Mouse (Mus musculus) kidney, embryonic 16.5 days (tissue): ENCODE results near the gene Ppp2r5b. TPM values are rescaled to one million over a fixed set of nuclear protein-coding genes. Genes with fewer than 3 reads are reported as not detected.
A peak's percentile ranks its signal among the peaks of the same experiment; 100 is the strongest.

Experiments used
- ATAC-seq: fragments of 200-750 bp; cut with Nextera tagmentation; 2 replicates; pipeline ENCODE4 v1.8.0; 2017; ENCODE audit warnings: moderate TSS enrichment; ENCODE audit not compliant: low FRiP score, low TSS enrichment
- H3K27ac ChIP-seq: fragments of 300-500 bp; sonication (generic); 2 replicates; pipeline ENCODE4 v1.5.1; 2014; ENCODE audit warnings: low read length
- H3K27me3 ChIP-seq: fragments of 300-500 bp; sonication (generic); 2 replicates; pipeline ENCODE4 v1.6.1; 2014; ENCODE audit warnings: low read length, control low read depth, mixed read lengths; ENCODE audit not compliant: insufficient read depth
- H3K36me3 ChIP-seq: fragments of 300-500 bp; sonication (generic); 2 replicates; pipeline ENCODE4 v1.6.1; 2014; ENCODE audit warnings: low read length, control low read depth, mixed read lengths; ENCODE audit not compliant: insufficient read depth
- H3K4me1 ChIP-seq: fragments of 300-500 bp; sonication (generic); 2 replicates; pipeline ENCODE4 v1.6.1; 2014; ENCODE audit warnings: low read length, control low read depth, mixed read lengths; ENCODE audit not compliant: insufficient read depth
- H3K4me2 ChIP-seq: fragments of 300-500 bp; sonication (generic); replicated peaks from 2 replicates; pipeline ENCODE4 v1.6.1; 2014; ENCODE audit warnings: low read depth, low read length
- H3K4me3 ChIP-seq: fragments of 300-500 bp; sonication (generic); 2 replicates; pipeline ENCODE4 v1.5.1; 2014; ENCODE audit warnings: mild to moderate bottlenecking, low read length
- H3K9ac ChIP-seq: fragments of 300-500 bp; sonication (generic); replicated peaks from 2 replicates; pipeline ENCODE4 v1.6.1; 2014; ENCODE audit warnings: low read length
- H3K9me3 ChIP-seq: fragments of 300-500 bp; sonication (generic); 2 replicates; pipeline ENCODE4 v1.6.1; 2016; ENCODE audit warnings: low read length, control low read depth
- WGBS: fragments of 180-500 bp; shearing (Covaris S2); extraction: QIAGEN DNeasy Blood & Tissue Kit; methylation state at CpG from one replicate; pipeline ENCODE4 v1.1.7; 2014; 5-methylcytosine and 5-hydroxymethylcytosine counted together
- polyA plus RNA-seq: library from polyadenylated mRNA; unstranded; fragments of >200 nt; fragmentation: Nextera tagmentation; extraction: Ambion mirVana; gene quantifications from 2 replicates; pipeline ENCODE4 v1.2.1, GENCODE M21; 2015

The Ppp2r5b gene
- polyA plus RNA-seq, 1 experiment from 2014 or later, result 27.5 TPM

- Histone ChIP-seq H3K36me3 (peaks cover 25% of the 10 kb centered on the region; the same call in 1 of the 2 replicates), H3K4me2 (no peak overlapping the region), H3K27ac (no peak overlapping the region), H3K4me1 (0 out of 2 replicates have a peak, but pooled peaks cover 2% of the 10 kb centered on the region), H3K9ac (no peak overlapping the region), H3K27me3 (no peaks in the 10 kb centered on the region), H3K4me3 (no peak overlapping the region), H3K9me3 (no peaks in the 10 kb centered on the region)
- 86% methylated on average over 14 of the region's 14 CpGs for WGBS
- no peak for ATAC-seq
Observed at GRCm38 (mm10) chr19:6226763-6227162, 8.9 kb downstream of the Ppp2r5b start.

DNA sequence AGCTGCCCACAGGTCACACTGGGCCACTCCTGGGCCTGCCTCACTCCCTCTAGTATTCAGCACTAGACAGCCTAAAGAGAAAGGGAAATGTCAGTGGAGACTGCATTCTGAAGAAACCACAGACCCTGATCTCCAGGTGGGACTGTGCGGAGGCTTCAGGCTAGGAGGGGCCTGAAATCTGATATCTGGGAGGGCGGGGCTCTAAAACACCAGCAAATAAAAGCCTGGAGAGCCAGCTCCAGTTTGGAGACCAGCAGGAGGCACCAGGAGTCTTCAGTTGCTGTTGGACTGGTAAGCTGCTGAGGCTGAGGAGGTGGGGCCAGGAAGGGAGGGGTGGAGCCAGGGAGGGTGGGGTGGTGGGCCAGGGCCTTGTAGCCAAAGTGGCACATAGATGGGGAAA, 9.5 kb downstream of the Ppp2r5b start, which contains the start of gene Gpha2:
TSS of gene Gpha2 (plus strand) at position 246 of the 400 bp plus-strand sequence.
- WGBS, result 11% methylated on average over 2 of the region's 2 CpGs
- no peak within 1 kb of the TSS for H3K27ac ChIP-seq

DNA sequence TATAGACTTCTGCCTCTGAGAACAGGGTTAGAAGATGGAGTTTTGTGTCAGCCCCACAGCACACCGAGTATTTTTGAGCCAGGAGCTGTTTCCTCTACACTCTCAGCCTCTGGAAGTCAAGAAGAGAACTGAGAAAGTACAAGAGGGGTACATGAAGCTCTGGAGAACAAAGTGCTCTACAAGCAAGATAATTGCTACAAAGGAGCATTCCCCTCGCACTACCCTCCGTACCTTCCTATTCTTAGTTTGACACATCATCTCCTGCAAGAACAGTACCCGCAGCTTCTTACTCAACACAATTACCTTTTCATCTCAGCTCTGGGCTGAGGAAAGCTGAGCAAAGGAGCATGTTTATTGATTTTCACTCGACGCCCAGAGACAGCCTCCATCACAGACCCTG, 17.1 kb downstream of the Ppp2r5b start:
- Histone ChIP-seq H3K9ac (no peak overlapping the region), H3K4me3 (no peak overlapping the region), H3K4me1 (no peaks in the 10 kb centered on the region), H3K9me3 (no peaks in the 10 kb centered on the region), H3K36me3 (no peaks in the 10 kb centered on the region), H3K4me2 (no peak overlapping the region), H3K27ac (no peak overlapping the region), H3K27me3 (no peaks in the 10 kb centered on the region)
- no peak for ATAC-seq
- 77% methylated on average over 6 of the region's 6 CpGs for WGBS

More for the DNA sequence above, 9.5 kb downstream of the Ppp2r5b start, which contains the start of gene Gpha2:
- 0 out of 2 replicates have a peak, but pooled peaks cover 2% of the 10 kb centered on the region for H3K4me1 ChIP-seq
- no peak within 1 kb of the TSS for H3K9ac ChIP-seq
- no peaks in the 10 kb centered on the region for H3K9me3 ChIP-seq
- H3K4me3 ChIP-seq, result no peak within 1 kb of the TSS
- peaks cover 25% of the 10 kb centered on the region; the same call in 1 of the 2 replicates for H3K36me3 ChIP-seq
- H3K27me3 ChIP-seq, result no peaks in the 10 kb centered on the region
- no peak within 1 kb of the TSS for H3K4me2 ChIP-seq
- peak; percentile 55; the same call in 1 of the 2 replicates for ATAC-seq

- 45% methylated on average over 6 of the region's 6 CpGs for WGBS
Observed at GRCm38 (mm10) chr19:6216046-6216705, 19.5 kb downstream of the Ppp2r5b start.

DNA sequence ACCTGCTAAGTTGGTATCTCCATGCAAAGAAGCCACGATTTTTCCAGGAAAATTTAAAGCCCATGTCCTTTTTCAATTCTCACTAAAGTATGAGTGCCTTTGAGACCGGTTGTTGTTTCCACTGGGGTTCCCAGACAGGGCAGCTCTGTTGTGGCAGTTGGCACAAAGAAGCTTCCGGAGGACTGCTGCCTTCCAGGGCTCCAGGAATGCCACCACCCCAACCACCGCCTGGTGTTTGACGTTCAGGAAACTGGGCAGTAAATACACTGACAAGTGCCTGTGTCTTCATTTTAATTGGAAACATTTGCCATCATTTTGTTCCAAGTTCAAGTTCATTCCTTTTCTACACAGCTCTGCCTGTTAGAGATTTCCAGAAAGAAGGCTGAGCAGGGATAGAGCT, 29.0 kb downstream of the Ppp2r5b start:
- H3K4me2 ChIP-seq, result no peak overlapping the region
- H3K36me3 ChIP-seq, result no peaks in the 10 kb centered on the region
- no peaks in the 10 kb centered on the region for H3K27me3 ChIP-seq
- H3K4me1 ChIP-seq, result no peaks in the 10 kb centered on the region
- ATAC-seq, result no peak
- H3K9ac ChIP-seq, result no peak overlapping the region
- H3K9me3 ChIP-seq, result no peaks in the 10 kb centered on the region
- no peak overlapping the region for H3K27ac ChIP-seq
- H3K4me3 ChIP-seq, result no peak overlapping the region
- WGBS, result 76% methylated on average over 5 of the region's 5 CpGs

More at GRCm38 (mm10) chr19:6216046-6216705, 19.5 kb downstream of the Ppp2r5b start:
- Histone ChIP-seq H3K27ac (no peak overlapping the region), H3K36me3 (no peaks in the 10 kb centered on the region), H3K4me1 (no peaks in the 10 kb centered on the region), H3K27me3 (no peaks in the 10 kb centered on the region), H3K9ac (no peak overlapping the region), H3K9me3 (no peaks in the 10 kb centered on the region), H3K4me2 (no peak overlapping the region), H3K4me3 (no peak overlapping the region)
- ATAC-seq, result no peak

DNA sequence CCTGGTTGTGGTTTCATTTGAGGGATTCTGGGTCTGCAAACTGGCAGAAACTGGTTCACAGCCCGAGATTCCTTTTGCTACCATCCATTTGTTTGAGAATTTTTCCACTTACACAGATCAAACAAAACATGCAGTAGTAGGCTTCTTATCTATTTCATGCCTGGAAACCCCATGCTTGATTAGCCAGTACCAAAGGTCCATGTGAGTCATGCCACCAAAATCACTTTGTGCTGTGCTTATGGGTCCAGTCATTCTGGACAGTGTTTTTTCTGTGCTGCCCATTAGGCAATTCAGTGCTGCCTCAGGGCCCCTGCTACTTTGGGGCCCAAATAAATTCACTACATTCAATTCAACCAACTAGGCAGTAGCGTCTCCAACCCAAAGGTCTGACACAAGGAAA, 31.4 kb downstream of the Ppp2r5b start:
- WGBS, result 82% methylated on average over 2 of the region's 2 CpGs

GRCm38 (mm10) chr19:6184131-6184530, 51.5 kb downstream of the Ppp2r5b start, which contains the start of gene Majin:
TSS of gene Majin (plus strand) at chr19:6184388.
- Histone ChIP-seq H3K9me3 (no peaks in the 10 kb centered on the region), H3K4me3 (no peak within 1 kb of the TSS), H3K27me3 (no peaks in the 10 kb centered on the region), H3K9ac (no peak within 1 kb of the TSS), H3K36me3 (no peaks in the 10 kb centered on the region), H3K4me2 (no peak within 1 kb of the TSS), H3K4me1 (no peaks in the 10 kb centered on the region), H3K27ac (no peak within 1 kb of the TSS)
- WGBS, result 85% methylated on average over 23 of the region's 23 CpGs
- no peak for ATAC-seq

More for the DNA sequence above, 31.4 kb downstream of the Ppp2r5b start:
- Histone ChIP-seq H3K27ac (no peak overlapping the region), H3K27me3 (no peaks in the 10 kb centered on the region), H3K4me2 (no peak overlapping the region), H3K4me3 (no peak overlapping the region), H3K9ac (no peak overlapping the region), H3K36me3 (no peaks in the 10 kb centered on the region), H3K9me3 (no peaks in the 10 kb centered on the region), H3K4me1 (no peaks in the 10 kb centered on the region)
- ATAC-seq, result no peak

GRCm38 (mm10) chr19:6182534-6182933, 53.1 kb downstream of the Ppp2r5b start:
- no peak overlapping the region for H3K4me3 ChIP-seq
- H3K27ac ChIP-seq, result no peak overlapping the region
- no peaks in the 10 kb centered on the region for H3K4me1 ChIP-seq
- H3K4me2 ChIP-seq, result no peak overlapping the region
- 9% methylated on average over 3 of the region's 3 CpGs for WGBS
- H3K36me3 ChIP-seq, result no peaks in the 10 kb centered on the region
- no peak overlapping the region for H3K9ac ChIP-seq
- ATAC-seq, result no peak
- H3K9me3 ChIP-seq, result no peaks in the 10 kb centered on the region
- no peaks in the 10 kb centered on the region for H3K27me3 ChIP-seq

DNA sequence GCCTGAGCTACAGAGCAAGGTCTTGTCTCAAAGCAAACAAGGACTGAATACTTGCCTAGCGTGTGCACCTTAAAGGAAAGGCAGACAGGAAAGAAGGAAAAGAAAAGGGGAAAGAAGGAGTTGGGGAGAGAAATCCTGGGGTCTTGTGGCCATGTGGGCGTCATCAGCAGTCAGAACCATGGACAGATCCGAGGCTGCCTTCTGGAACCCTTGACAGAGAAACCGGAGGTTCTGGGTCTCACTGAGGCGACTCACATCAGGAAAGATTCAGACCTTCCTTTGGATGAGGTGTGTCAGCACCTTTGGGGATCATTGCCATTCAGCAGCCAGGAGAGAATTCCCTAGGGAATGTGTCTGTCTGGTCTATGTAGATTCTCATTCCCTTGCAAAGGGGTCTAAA, 54.0 kb downstream of the Ppp2r5b start:
- H3K4me1 ChIP-seq, result no peaks in the 10 kb centered on the region
- H3K9me3 ChIP-seq, result no peaks in the 10 kb centered on the region
- WGBS, result 11% methylated on average over 5 of the region's 5 CpGs
- no peaks in the 10 kb centered on the region for H3K27me3 ChIP-seq
- no peaks in the 10 kb centered on the region for H3K36me3 ChIP-seq
- no peak overlapping the region for H3K4me2 ChIP-seq
- no peak overlapping the region for H3K27ac ChIP-seq
- no peak overlapping the region for H3K9ac ChIP-seq
- no peak for ATAC-seq
- no peak overlapping the region for H3K4me3 ChIP-seq

GRCm38 (mm10) chr19:6178775-6179174, 56.9 kb downstream of the Ppp2r5b start:
- 89% methylated on average over 6 of the region's 6 CpGs for WGBS
- Histone ChIP-seq H3K4me3 (no peak overlapping the region), H3K9ac (no peak overlapping the region), H3K4me1 (no peaks in the 10 kb centered on the region), H3K27me3 (no peaks in the 10 kb centered on the region), H3K27ac (no peak overlapping the region), H3K4me2 (no peak overlapping the region), H3K36me3 (no peaks in the 10 kb centered on the region), H3K9me3 (no peaks in the 10 kb centered on the region)
- no peak for ATAC-seq
